Mouse (Mus musculus) myocyte (in vitro differentiated cells): Measurements from ENCODE around the gene Ubxn1.

Experiments
- CEBPB ChIP-seq: IDR thresholded peaks from 2 replicates; pipeline ENCODE4 v1.6.1; 2011; ENCODE audit warnings: mild to moderate bottlenecking, moderate library complexity; ENCODE audit not compliant: poor library complexity, insufficient read depth, severe bottlenecking
- E2F4 ChIP-seq: IDR thresholded peaks from one replicate; pipeline ENCODE4 v1.6.1; 2011; ENCODE audit warnings: mild to moderate bottlenecking, control low read depth, moderate library complexity; ENCODE audit not compliant: insufficient read depth
- MAX ChIP-seq: IDR thresholded peaks from one replicate; pipeline ENCODE4 v1.6.1; 2011; ENCODE audit warnings: low read depth, mild to moderate bottlenecking, control low read depth
- MYOD1 ChIP-seq, 3 experiments: IDR thresholded peaks; one replicate each; pipeline ENCODE4 v1.6.1; 2011; ENCODE audit warnings: control low read depth in 2 of 3, low read depth in 2 of 3, mild to moderate bottlenecking in 2 of 3, moderate library complexity in 1 of 3; ENCODE audit not compliant: insufficient read length in 2 of 3, control insufficient read depth in 1 of 3
- MYOG ChIP-seq, 3 experiments: IDR thresholded peaks; one replicate each; pipeline ENCODE4 v1.6.1; 2011; ENCODE audit warnings: control low read depth in 2 of 3, low read depth in 2 of 3, mild to moderate bottlenecking in 2 of 3; ENCODE audit not compliant: insufficient read length in 2 of 3, control insufficient read depth in 1 of 3, insufficient read depth in 1 of 3
- POLR2A ChIP-seq: IDR thresholded peaks from one replicate; pipeline ENCODE4 v1.6.1; 2011; ENCODE audit warnings: low read depth, mild to moderate bottlenecking, control low read depth, moderate library complexity; ENCODE audit not compliant: insufficient read length
- POLR2AphosphoS2 ChIP-seq: IDR thresholded peaks from one replicate; pipeline ENCODE4 v1.6.1; 2011; ENCODE audit warnings: low read depth, control low read depth; ENCODE audit not compliant: insufficient read length
- REST ChIP-seq: IDR thresholded peaks from one replicate; pipeline ENCODE4 v1.6.1; 2011; ENCODE audit warnings: mild to moderate bottlenecking, control low read depth, moderate library complexity; ENCODE audit not compliant: insufficient read depth, insufficient read length
- SRF ChIP-seq: IDR thresholded peaks from one replicate; pipeline ENCODE4 v1.6.1; 2011; ENCODE audit warnings: low read depth; ENCODE audit not compliant: control insufficient read depth, insufficient read length
- TCF12 ChIP-seq: IDR thresholded peaks from one replicate; pipeline ENCODE4 v1.6.1; 2011; ENCODE audit warnings: mild to moderate bottlenecking, control low read depth; ENCODE audit not compliant: poor library complexity, insufficient read depth, severe bottlenecking
- TCF3 ChIP-seq: IDR thresholded peaks from one replicate; pipeline ENCODE4 v1.6.1; 2011; ENCODE audit warnings: low read depth, control low read depth; ENCODE audit not compliant: insufficient read length
- USF1 ChIP-seq: IDR thresholded peaks from one replicate; pipeline ENCODE4 v1.6.1; 2011; ENCODE audit warnings: low read depth, mild to moderate bottlenecking, control low read depth, moderate library complexity

DNA sequence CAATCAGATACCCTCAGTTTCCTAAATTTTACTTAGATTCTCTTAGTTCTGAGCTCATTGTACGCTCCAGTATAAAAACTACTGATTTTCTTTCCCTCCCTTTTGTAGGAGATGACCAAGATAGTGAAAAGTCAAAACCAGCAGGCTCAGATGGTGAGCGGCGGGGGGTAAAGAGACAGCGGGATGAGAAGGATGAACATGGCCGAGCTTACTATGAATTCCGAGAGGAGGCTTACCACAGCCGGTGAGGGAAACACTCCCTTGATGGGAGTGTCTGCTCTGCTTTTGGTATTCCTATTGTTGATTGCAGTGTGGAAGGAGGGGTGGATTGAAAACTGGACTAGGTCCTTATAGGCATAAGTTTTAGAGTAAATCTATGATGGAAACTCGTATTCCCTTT, 48.6 kb upstream of the Ubxn1 start:
- TF ChIP-seq POLR2A (no peak), MYOD1 (IDR thresholded peaks at IDR 0.05; ENCODE audit: control insufficient read depth in 1 of 3, insufficient read length in 2 of 3, low read depth in 2 of 3) (no peak), CEBPB (no peak), POLR2AphosphoS2 (no peak), MAX (no peak), MYOG (IDR thresholded peaks at IDR 0.05; ENCODE audit: control insufficient read depth in 1 of 3, insufficient read depth in 1 of 3, insufficient read length in 2 of 3, low read depth in 2 of 3) (no peak), E2F4 (no peak), TCF3 (no peak), TCF12 (no peak), USF1 (no peak), SRF (no peak), REST (no peak)
